Mouse (Mus musculus): ENCODE data around the gene 2210011C24Rik. TPM values are rescaled to one million over a fixed set of nuclear protein-coding genes. Genes with fewer than 3 reads are reported as not detected.
A peak's percentile ranks its signal among the peaks of the same experiment; 100 is the strongest.

The 2210011C24Rik gene
- polyA plus RNA-seq, 1 experiment from 2014 or later, result not detected

- ATAC-seq (replicated peaks; ENCODE audit: low FRiP score), result no peak
- DNase-seq (ENCODE audit: low spot score), result no peak
- WGBS, result 85% methylated on average over 4 of the region's 4 CpGs
- H3K9me3 ChIP-seq (ENCODE audit: control insufficient read depth, low read length), result no peaks in the 10 kb centered on the region
- no peaks in the 10 kb centered on the region for H3K27me3 ChIP-seq (replicated peaks; ENCODE audit: control insufficient read depth, insufficient read depth, low read length)
- H3K4me2 ChIP-seq, result peak overlapping the region; percentile 1; the same call in 1 of the 2 replicates
- H3K27ac ChIP-seq (ENCODE audit: low read depth, low read length), result no peak overlapping the region; the same call in 1 of the 2 replicates
- peaks cover 18% of the 10 kb centered on the region for H3K36me3 ChIP-seq (ENCODE audit: control insufficient read depth, insufficient read depth, low read length)
- peaks cover 13% of the 10 kb centered on the region for H3K4me1 ChIP-seq (replicated peaks; ENCODE audit: control insufficient read depth, insufficient read depth, low read length)
- no peak overlapping the region; the same call in 1 of the 2 replicates for H3K4me3 ChIP-seq (ENCODE audit: low read depth, low read length)
- H3K9ac ChIP-seq (ENCODE audit: low read depth, low read length), result no peak overlapping the region
These were observed 40.9 kb downstream of the 2210011C24Rik start for GRCm38 (mm10) chr8:83971121-83971520.

- WGBS, result 89% methylated on average over 7 of the region's 7 CpGs
- Histone ChIP-seq H3K4me1 (replicated peaks; ENCODE audit: control insufficient read depth, insufficient read depth, low read length) (peaks cover 7% of the 10 kb centered on the region), H3K27me3 (replicated peaks; ENCODE audit: control insufficient read depth, insufficient read depth, low read length) (no peaks in the 10 kb centered on the region), H3K9me3 (ENCODE audit: control insufficient read depth, low read length) (no peaks in the 10 kb centered on the region), H3K9ac (ENCODE audit: low read depth, low read length) (no peak overlapping the region), H3K4me2 (no peak overlapping the region), H3K36me3 (ENCODE audit: control insufficient read depth, insufficient read depth, low read length) (peaks cover 18% of the 10 kb centered on the region), H3K27ac (ENCODE audit: low read depth, low read length) (no peak overlapping the region), H3K4me3 (ENCODE audit: low read depth, low read length) (no peak overlapping the region)
- DNase-seq (ENCODE audit: low spot score), result no peak
- no peak for ATAC-seq (replicated peaks; ENCODE audit: low FRiP score)
These were observed 44.3 kb downstream of the 2210011C24Rik start for GRCm38 (mm10) chr8:83967701-83968100.

GRCm38 (mm10) chr8:83964015-83964765 is 47.8 kb downstream of the 2210011C24Rik start:
- no peak overlapping the region for H3K27ac ChIP-seq (ENCODE audit: low read depth, low read length)
- DNase-seq (ENCODE audit: low spot score) (no peak), ATAC-seq (replicated peaks; ENCODE audit: low FRiP score) (no peak)
- no peak overlapping the region for H3K4me3 ChIP-seq (ENCODE audit: low read depth, low read length)
- no peak overlapping the region for H3K4me2 ChIP-seq
- WGBS, result 84% methylated on average over 5 of the region's 5 CpGs
- no peaks in the 10 kb centered on the region for H3K27me3 ChIP-seq (replicated peaks; ENCODE audit: control insufficient read depth, insufficient read depth, low read length)
- H3K9ac ChIP-seq (ENCODE audit: low read depth, low read length), result no peak overlapping the region
- no peaks in the 10 kb centered on the region for H3K4me1 ChIP-seq (replicated peaks; ENCODE audit: control insufficient read depth, insufficient read depth, low read length)
- no peaks in the 10 kb centered on the region for H3K9me3 ChIP-seq (ENCODE audit: control insufficient read depth, low read length)
- peaks cover 16% of the 10 kb centered on the region for H3K36me3 ChIP-seq (ENCODE audit: control insufficient read depth, insufficient read depth, low read length)

MicroRNA genes within 50 kb of the gene (microRNA counts, 519-probe panel; counts per million panel counts)
- microRNA mmu-miR-1199, result not detected

Small RNA genes within 50 kb of the gene (microRNA-seq; reads per million reads assigned to microRNA genes)
- gene Mir1199 (ENCODE audit: borderline number of aligned reads) (not detected), gene Mir8111 (ENCODE audit: borderline number of aligned reads) (3.2 reads per million)

Other genes starting within 250 kb of the 2210011C24Rik start
- gene Adgrl1, start 112.1 kb downstream of the 2210011C24Rik start, polyA plus RNA-seq (2014; fragmentation: Nextera tagmentation; extraction: Ambion mirVana), result 7.4 and 10.3 TPM in 2 replicates
- 0.25 and 0.37 TPM in 2 replicates for gene Gm10644, start 57.0 kb downstream of the 2210011C24Rik start, polyA plus RNA-seq (2014; fragmentation: Nextera tagmentation; extraction: Ambion mirVana)
- 109 and 123 TPM in 2 replicates for gene Asf1b, start 56.7 kb downstream of the 2210011C24Rik start, polyA plus RNA-seq (2014; fragmentation: Nextera tagmentation; extraction: Ambion mirVana)
- gene Prkaca, start 39.2 kb downstream of the 2210011C24Rik start, polyA plus RNA-seq (2014; fragmentation: Nextera tagmentation; extraction: Ambion mirVana), result 96.9 and 99.2 TPM in 2 replicates
- 13.4 and 17.6 TPM in 2 replicates for gene Samd1, start 14.5 kb downstream of the 2210011C24Rik start, polyA plus RNA-seq (2014; fragmentation: Nextera tagmentation; extraction: Ambion mirVana)
- 0.29 and 1.5 TPM in 2 replicates for gene 1700067K01Rik, start 10.7 kb downstream of the 2210011C24Rik start, polyA plus RNA-seq (2014; fragmentation: Nextera tagmentation; extraction: Ambion mirVana)
- gene Palm3, start 9.3 kb upstream of the 2210011C24Rik start, polyA plus RNA-seq (2014; fragmentation: Nextera tagmentation; extraction: Ambion mirVana), result 0.66 and 1.2 TPM in 2 replicates
- 1.8 and 3.1 TPM in 2 replicates for gene Il27ra, start 30.4 kb upstream of the 2210011C24Rik start, polyA plus RNA-seq (2014; fragmentation: Nextera tagmentation; extraction: Ambion mirVana)
- gene Rln3, start 32.8 kb upstream of the 2210011C24Rik start, polyA plus RNA-seq (2014; fragmentation: Nextera tagmentation; extraction: Ambion mirVana), result 0.42 TPM in 1 of 2 replicates, not detected in the other
- 0.52 and 0.86 TPM in 2 replicates for gene Gm10643, start 53.0 kb upstream of the 2210011C24Rik start, polyA plus RNA-seq (2014; fragmentation: Nextera tagmentation; extraction: Ambion mirVana)
- 8.4 and 9.5 TPM in 2 replicates for gene Rfx1, start 54.7 kb upstream of the 2210011C24Rik start, polyA plus RNA-seq (2014; fragmentation: Nextera tagmentation; extraction: Ambion mirVana)
- 5.9 and 10.0 TPM in 2 replicates for gene Dcaf15, start 92.6 kb upstream of the 2210011C24Rik start, polyA plus RNA-seq (2014; fragmentation: Nextera tagmentation; extraction: Ambion mirVana)
- 0.12 and 0.26 TPM in 2 replicates for gene Podnl1, start 113.8 kb upstream of the 2210011C24Rik start, polyA plus RNA-seq (2014; fragmentation: Nextera tagmentation; extraction: Ambion mirVana)
- gene Cc2d1a, start 135.8 kb upstream of the 2210011C24Rik start, polyA plus RNA-seq (2014; fragmentation: Nextera tagmentation; extraction: Ambion mirVana), result 13.7 and 14.1 TPM in 2 replicates
- 0.36 and 0.47 TPM in 2 replicates for gene 4930432K21Rik, start 135.9 kb upstream of the 2210011C24Rik start, polyA plus RNA-seq (2014; fragmentation: Nextera tagmentation; extraction: Ambion mirVana)
- gene Nanos3, start 173.0 kb upstream of the 2210011C24Rik start, polyA plus RNA-seq (2014; fragmentation: Nextera tagmentation; extraction: Ambion mirVana), result 1.2 and 1.8 TPM in 2 replicates
- gene Zswim4, start 224.9 kb upstream of the 2210011C24Rik start, polyA plus RNA-seq (2014; fragmentation: Nextera tagmentation; extraction: Ambion mirVana), result 7.9 and 9.1 TPM in 2 replicates
- gene D8Ertd738e, start 237.5 kb upstream of the 2210011C24Rik start, polyA plus RNA-seq (2014; fragmentation: Nextera tagmentation; extraction: Ambion mirVana), result 323 and 339 TPM in 2 replicates
- gene Mri1, start 245.2 kb upstream of the 2210011C24Rik start, polyA plus RNA-seq (2014; fragmentation: Nextera tagmentation; extraction: Ambion mirVana), result 92.2 and 95.9 TPM in 2 replicates